Mouse (Mus musculus): ENCODE data around the gene Ppm1b.

Ppm1b gene

DNA sequence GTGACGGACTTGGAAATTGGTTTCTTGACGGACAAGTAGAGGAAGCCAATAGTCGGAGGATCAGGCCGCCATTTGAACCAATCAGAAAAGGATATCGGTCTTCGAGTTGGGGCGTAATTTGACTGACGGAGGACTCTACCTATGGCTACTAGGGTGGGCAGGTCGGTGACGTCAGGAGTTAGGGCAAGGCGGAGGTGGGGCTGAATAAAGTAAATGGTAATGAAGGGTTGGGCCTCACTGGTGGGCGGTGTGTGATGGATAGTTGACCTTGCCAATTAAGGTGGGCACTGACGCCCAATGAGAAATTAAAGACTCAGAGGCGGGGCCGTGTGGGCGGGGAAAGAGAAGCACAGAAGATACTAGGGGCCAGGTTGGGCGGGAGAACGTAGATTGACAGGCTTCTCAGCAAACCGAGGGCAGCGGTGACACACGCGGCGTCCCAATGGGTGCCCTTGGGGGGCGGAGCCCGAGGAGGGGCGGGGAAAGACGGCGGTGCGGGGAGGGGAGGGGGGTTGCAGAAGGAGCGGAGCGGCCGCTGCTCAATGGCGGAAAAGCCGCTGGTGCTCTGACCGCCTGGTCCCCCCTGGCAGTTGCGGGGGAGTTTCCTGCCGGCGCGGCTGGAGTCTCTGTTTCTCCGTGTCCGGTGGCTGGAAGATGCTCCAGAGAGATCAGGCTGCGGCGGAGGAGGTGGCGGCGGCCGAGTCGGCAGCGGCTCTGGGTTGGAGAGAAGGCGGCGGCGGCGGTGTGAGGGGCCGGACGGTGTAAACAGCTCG lies 1.1 kb downstream of the Ppm1b start:
- in situ Hi-C loops (cut with MboI, MseI) = loop anchor here in 1 of 2 experiments (25.0 kb wide), 1 partner anchor 820 kb away; no protein-coding TSS in a partner anchor

GRCm38 (mm10) chr17:84958411-84958911 lies 1.9 kb downstream of the Ppm1b start:
- in situ Hi-C loops (cut with MboI, MseI) = loop anchor here in 1 of 2 experiments (25.0 kb wide), 1 partner anchor 821 kb away; no protein-coding TSS in a partner anchor

- in situ Hi-C loops (cut with MboI, MseI) = loop anchor here in 1 of 2 experiments (25.0 kb wide), 1 partner anchor 822 kb away; no protein-coding TSS in a partner anchor
These were observed 2.6 kb downstream of the Ppm1b start for GRCm38 (mm10) chr17:84958986-84959664.

- in situ Hi-C loops (cut with MboI, MseI) = loop anchor here in 1 of 2 experiments (25.0 kb wide), 1 partner anchor 822 kb away; no protein-coding TSS in a partner anchor
These were observed 3.1 kb downstream of the Ppm1b start for GRCm38 (mm10) chr17:84959665-84960020.

- in situ Hi-C loops (cut with MboI, MseI) = loop anchor here in 1 of 2 experiments (25.0 kb wide), 1 partner anchor 823 kb away; no protein-coding TSS in a partner anchor
These were observed 3.6 kb downstream of the Ppm1b start for GRCm38 (mm10) chr17:84960136-84960535.

GRCm38 (mm10) chr17:84962046-84962445 lies 5.5 kb downstream of the Ppm1b start:
- in situ Hi-C loops (cut with MboI, MseI) = loop anchor here in 1 of 2 experiments (25.0 kb wide), 1 partner anchor 825 kb away; no protein-coding TSS in a partner anchor

DNA sequence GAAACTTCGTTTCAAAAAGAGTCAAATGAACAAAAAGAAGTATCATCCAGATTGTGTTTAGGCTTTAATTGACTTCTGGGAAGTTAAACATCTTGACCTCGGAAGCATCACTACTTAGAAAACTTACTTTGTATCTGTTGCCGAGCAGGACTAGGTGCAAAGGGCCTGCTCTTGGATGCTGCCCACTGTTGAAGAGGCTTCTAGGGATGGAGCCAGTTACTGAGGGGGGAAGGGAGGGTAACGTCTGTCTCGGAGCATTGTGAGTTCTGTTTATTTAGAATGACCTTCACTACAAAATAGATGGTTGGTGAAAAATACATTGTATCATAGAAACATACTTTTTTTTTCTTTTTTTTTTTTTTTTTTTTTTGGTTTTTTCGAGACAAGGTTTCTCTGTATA lies 7.1 kb downstream of the Ppm1b start:
- in situ Hi-C loops (cut with MboI, MseI) = loop anchor here in 1 of 2 experiments (25.0 kb wide), 1 partner anchor 826 kb away; no protein-coding TSS in a partner anchor

GRCm38 (mm10) chr17:84966231-84966630 lies 9.7 kb downstream of the Ppm1b start:
- in situ Hi-C loops (cut with MboI, MseI) = loop anchor here in 1 of 2 experiments (25.0 kb wide), 1 partner anchor 829 kb away; no protein-coding TSS in a partner anchor

GRCm38 (mm10) chr17:84967045-84967444 lies 10.5 kb downstream of the Ppm1b start:
- in situ Hi-C loops (cut with MboI, MseI) = loop anchor here in 1 of 2 experiments (25.0 kb wide), 1 partner anchor 830 kb away; no protein-coding TSS in a partner anchor

- in situ Hi-C loops (cut with MboI, MseI) = loop anchor here in 1 of 2 experiments (25.0 kb wide), 1 partner anchor 833 kb away; no protein-coding TSS in a partner anchor
These were observed 13.4 kb downstream of the Ppm1b start for GRCm38 (mm10) chr17:84969916-84970315.

DNA sequence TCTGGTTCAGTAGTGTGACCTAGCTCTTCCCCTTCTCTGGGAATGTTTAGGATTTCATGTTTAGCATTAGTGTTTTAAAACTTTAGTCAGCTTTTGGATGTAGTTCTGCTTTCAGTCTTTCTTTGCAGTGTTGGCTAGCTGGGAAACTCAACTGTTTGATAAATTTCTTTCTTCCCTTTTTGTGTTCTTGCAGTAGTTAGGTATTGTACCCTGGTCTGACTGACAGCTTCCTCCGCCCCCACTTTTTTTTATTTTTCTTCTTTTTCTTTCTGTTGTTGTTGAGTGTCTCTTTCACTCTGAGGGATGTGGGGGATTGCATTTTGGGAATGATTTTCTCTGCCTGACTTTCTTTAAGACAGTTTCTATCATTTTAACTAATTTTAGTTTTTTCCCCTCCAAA lies 25.2 kb downstream of the Ppm1b start:
- in situ Hi-C loops (cut with MboI, MseI) = no loop called here

GRCm38 (mm10) chr17:84982735-84983134 lies 26.2 kb downstream of the Ppm1b start:
- in situ Hi-C loops (cut with MboI, MseI) = no loop called here

DNA sequence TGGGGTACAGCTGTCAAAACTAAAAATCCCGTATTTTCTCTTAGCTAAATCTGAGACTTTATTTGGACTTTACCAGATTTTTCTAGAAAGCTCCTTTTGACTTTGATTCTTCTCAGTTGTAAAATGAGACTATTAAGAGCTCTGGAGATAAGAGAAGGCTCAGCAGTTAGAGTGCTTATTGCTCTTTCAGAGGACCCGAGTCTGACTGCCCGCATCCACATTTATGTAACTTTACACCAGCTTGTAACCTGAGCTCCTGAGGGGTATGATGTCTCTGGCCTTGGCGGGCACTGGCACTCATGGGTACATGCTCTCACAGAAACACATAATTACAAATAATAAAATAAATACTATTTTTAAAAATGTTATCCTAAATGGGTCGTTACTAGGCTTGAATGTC lies 29.8 kb downstream of the Ppm1b start:
- in situ Hi-C loops (cut with MboI, MseI) = no loop called here

GRCm38 (mm10) chr17:84987834-84988410 lies 31.4 kb downstream of the Ppm1b start:
- in situ Hi-C loops (cut with MboI, MseI) = no loop called here

DNA sequence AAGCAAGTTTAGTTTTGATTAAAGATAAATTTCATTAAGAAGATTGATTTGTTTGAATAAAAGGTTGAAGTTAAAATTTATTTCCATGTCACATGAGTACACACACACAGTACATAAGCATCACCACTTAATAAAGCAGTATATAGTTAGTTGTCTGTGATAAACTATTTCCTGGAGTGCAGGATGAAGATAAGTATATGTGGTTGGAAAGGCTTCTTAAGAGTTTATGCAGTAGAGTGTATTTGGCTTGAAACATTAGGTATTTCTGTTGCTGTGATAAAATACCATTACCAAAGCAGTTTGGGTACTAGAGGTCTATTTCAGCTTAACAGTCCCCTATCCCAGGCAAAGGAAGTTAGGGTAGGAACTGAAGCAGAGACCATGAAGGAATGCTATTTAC lies 32.0 kb downstream of the Ppm1b start:
- in situ Hi-C loops (cut with MboI, MseI) = no loop called here

GRCm38 (mm10) chr17:84995844-84996243 lies 39.3 kb downstream of the Ppm1b start:
- in situ Hi-C loops (cut with MboI, MseI) = no loop called here

GRCm38 (mm10) chr17:84997639-84998038 lies 41.1 kb downstream of the Ppm1b start:
- in situ Hi-C loops (cut with MboI, MseI) = no loop called here

DNA sequence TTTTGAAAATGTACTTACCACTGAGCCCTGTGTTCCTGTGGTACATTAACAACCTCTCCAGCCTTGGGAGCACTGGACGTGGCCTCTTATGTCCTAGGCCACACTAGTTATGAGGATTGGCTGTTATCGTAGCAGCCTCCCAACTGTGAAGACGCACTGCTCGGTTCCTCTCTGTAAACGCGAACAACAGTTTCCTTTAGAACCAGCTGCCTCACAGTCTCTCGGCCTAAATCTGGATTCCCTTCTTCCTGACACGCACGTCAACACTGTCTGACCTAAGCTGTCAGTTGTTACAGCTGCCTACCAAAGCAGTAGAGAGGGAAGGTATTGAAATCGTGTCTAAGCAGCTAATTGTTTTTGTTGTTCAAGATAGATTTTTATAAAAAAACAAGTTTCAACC lies 43.1 kb downstream of the Ppm1b start:
- in situ Hi-C loops (cut with MboI, MseI) = no loop called here

GRCm38 (mm10) chr17:85013485-85013884 lies 56.9 kb downstream of the Ppm1b start:
- in situ Hi-C loops (cut with MboI, MseI) = no loop called here

DNA sequence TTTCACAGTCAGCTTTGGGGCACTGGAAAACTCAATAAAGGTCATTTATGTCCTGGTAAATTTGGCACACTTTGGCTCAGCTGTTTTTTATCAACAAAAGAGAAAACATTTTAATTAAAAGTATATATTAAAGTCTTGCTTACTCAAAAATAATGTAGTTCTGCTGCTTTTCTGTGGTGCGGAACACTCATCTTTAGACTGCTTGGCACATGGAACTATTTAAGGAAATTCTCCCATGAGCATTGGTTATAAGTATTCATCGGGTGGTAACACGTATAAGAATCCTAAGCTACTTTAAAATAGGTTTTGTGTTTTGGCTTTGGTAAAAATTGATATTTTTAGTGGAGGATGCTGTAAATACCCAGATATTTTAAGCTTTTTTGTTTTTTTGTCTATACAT lies 58.1 kb downstream of the Ppm1b start:
- in situ Hi-C loops (cut with MboI, MseI) = no loop called here

GRCm38 (mm10) chr17:85018344-85018743 lies 61.8 kb downstream of the Ppm1b start:
- in situ Hi-C loops (cut with MboI, MseI) = no loop called here

DNA sequence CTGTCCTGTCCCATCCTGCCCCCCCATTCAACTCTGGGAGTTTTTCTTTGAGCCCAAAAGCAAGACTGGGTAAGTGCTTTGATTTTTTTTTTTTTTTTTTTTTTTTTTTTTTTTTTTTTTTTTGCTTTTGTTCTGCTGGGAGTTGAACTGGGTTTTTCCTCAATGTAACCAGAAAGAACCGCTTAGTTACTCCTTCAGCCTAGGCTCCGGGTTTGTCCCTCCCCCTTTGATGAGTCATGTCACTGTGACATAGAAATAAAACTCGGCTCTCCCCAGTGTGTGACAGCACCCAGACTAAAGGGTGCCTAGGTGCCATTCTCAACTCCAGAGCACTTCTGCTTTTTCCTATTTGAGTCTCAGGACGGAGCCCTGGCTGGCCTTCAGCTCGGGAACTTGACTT lies 62.3 kb downstream of the Ppm1b start:
- in situ Hi-C loops (cut with MboI, MseI) = no loop called here
